Mouse (Mus musculus) forebrain, embryonic 14.5 days (tissue): ENCODE results near the gene Cep41. TPM values are rescaled to one million over a fixed set of nuclear protein-coding genes. Genes with fewer than 3 reads are reported as not detected.
A peak's percentile ranks its signal among the peaks of the same experiment; 100 is the strongest.

Experiments
- ATAC-seq: fragments of 200-750 bp; cut with Nextera tagmentation; 2 replicates; pipeline ENCODE4 v1.8.0; 2017; ENCODE audit warnings: mild to moderate bottlenecking, moderate library complexity
- DNase-seq: peaks from one replicate; pipeline ENCODE4 v3.0.0-alpha.2; 2015; ENCODE audit warnings: low spot score
- H3K27ac ChIP-seq: fragments of 300-500 bp; sonication (generic); 2 replicates; pipeline ENCODE4 v1.5.1; 2014; ENCODE audit warnings: low read depth, mild to moderate bottlenecking, control low read depth, low read length, moderate library complexity
- H3K27me3 ChIP-seq: fragments of 300-500 bp; sonication (generic); replicated peaks from 2 replicates; pipeline ENCODE4 v1.6.1; 2014; ENCODE audit warnings: low read length, control low read depth, mixed read lengths; ENCODE audit not compliant: control insufficient read depth, insufficient read depth
- H3K36me3 ChIP-seq: fragments of 300-500 bp; sonication (generic); 2 replicates; pipeline ENCODE4 v1.6.1; 2014; ENCODE audit warnings: low read length, control low read depth; ENCODE audit not compliant: control insufficient read depth, insufficient read depth
- H3K4me1 ChIP-seq: fragments of 300-500 bp; sonication (generic); 2 replicates; pipeline ENCODE4 v1.6.1; 2014; ENCODE audit warnings: antibody characterized with exemption, low read length, control low read depth; ENCODE audit not compliant: control insufficient read depth, insufficient read depth
- H3K4me2 ChIP-seq: fragments of 300-500 bp; sonication (generic); 2 replicates; pipeline ENCODE4 v1.6.1; 2014; ENCODE audit warnings: mild to moderate bottlenecking, control low read depth, low read length
- H3K4me3 ChIP-seq: fragments of 300-500 bp; sonication (generic); 2 replicates; pipeline ENCODE4 v1.5.1; 2014; ENCODE audit warnings: low read depth, low read length, control low read depth
- H3K9ac ChIP-seq: fragments of 300-500 bp; sonication (generic); 2 replicates; pipeline ENCODE4 v1.6.1; 2014; ENCODE audit warnings: mild to moderate bottlenecking, low read length, control low read depth, moderate library complexity
- H3K9me3 ChIP-seq: fragments of 300-500 bp; sonication (generic); replicated peaks from 2 replicates; pipeline ENCODE4 v1.6.1; 2016; ENCODE audit warnings: low read length, control low read depth, mixed read lengths; ENCODE audit not compliant: control insufficient read depth
- WGBS: fragments of 180-500 bp; shearing (Covaris S2); extraction: QIAGEN DNeasy Blood & Tissue Kit; methylation state at CpG from one replicate; pipeline ENCODE4 v1.1.7; 2014; 5-methylcytosine and 5-hydroxymethylcytosine counted together
- polyA plus RNA-seq: library from polyadenylated mRNA; unstranded; fragments of >200 nt; fragmentation: Nextera tagmentation; extraction: Ambion mirVana; gene quantifications from 2 replicates; pipeline ENCODE4 v1.2.1, GENCODE M21; 2014

Cep41 gene
- polyA plus RNA-seq, 1 experiment from 2014 or later, result 16.6 TPM

DNA sequence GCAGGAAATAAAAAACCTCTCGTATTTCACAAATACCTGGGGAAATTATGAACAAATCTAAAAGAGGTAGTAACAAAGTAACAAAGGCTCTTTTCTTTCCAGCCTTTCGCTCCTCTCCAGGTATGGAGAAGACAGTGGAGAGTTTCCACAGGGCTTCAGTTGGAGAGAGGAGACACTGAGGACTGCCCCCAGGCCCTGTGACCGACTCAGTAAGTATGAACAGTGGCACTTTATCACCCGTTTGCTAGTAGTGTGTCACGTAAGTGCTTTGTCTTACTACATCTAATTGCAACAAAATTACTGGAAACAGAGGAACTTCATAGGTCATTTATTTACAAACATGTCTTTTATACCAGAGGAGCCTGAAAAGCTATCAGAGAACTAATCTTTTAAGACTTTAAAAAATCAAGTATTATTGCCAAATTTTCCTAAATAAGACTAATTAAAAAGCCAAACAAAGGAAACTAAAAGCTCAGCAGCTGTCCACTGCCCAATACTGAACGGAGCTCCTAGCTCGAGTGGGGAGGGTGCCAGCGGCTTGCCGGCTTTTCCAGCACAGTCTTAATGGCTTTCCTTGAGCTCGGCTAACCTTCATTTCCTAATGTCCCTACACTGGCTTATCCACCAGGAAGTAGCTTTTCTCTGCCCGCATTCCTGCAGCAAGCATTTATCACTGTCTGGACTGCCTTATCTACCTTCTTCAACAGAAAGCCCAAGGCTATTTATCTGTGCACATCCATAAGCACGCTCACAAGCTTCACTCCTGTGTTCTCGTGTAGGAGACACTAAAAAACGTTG, 19.6 kb downstream of the Cep41 start:
- DNase-seq (peak; percentile 81), ATAC-seq (peak; percentile 71)
- Histone ChIP-seq H3K4me3 (no peak overlapping the region), H3K36me3 (no peaks in the 10 kb centered on the region), H3K9me3 (no peaks in the 10 kb centered on the region), H3K27me3 (no peaks in the 10 kb centered on the region), H3K27ac (peak overlapping the region; percentile 88), H3K4me2 (peak overlapping the region; percentile 33), H3K9ac (0 out of 2 replicates have a peak overlapping the region, but pooled peaks have one; percentile 33), H3K4me1 (peaks cover 32% of the 10 kb centered on the region)
- 10% methylated on average over 14 of the region's 14 CpGs for WGBS

DNA sequence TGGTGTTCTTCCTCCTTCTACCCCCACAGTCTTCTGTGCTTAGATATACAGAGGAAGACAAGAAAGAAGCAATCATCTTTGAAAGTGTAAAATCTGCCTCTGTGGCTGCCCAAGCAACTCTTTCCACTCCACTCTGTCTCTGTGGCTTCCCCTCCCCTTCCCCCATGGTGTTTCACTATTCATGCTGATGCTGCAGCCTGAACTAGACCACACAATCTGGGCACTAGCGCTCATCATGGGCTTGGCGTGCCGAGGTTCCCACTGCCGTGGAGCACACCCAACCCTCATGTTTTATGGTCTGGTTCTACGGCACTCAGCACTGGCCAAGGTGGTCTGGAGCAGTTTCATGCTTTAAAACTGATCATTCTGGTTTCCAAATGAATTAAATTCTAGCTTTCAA, 21.9 kb downstream of the Cep41 start:
- no peak overlapping the region for H3K9ac ChIP-seq
- WGBS, result 69% methylated on average over 5 of the region's 5 CpGs
- no peaks in the 10 kb centered on the region for H3K9me3 ChIP-seq
- ATAC-seq (no peak), DNase-seq (no peak)
- H3K4me3 ChIP-seq, result no peak overlapping the region
- peaks cover 28% of the 10 kb centered on the region for H3K4me1 ChIP-seq
- H3K27me3 ChIP-seq, result no peaks in the 10 kb centered on the region
- H3K36me3 ChIP-seq, result no peaks in the 10 kb centered on the region
- no peak overlapping the region for H3K4me2 ChIP-seq
- H3K27ac ChIP-seq, result no peak overlapping the region

DNA sequence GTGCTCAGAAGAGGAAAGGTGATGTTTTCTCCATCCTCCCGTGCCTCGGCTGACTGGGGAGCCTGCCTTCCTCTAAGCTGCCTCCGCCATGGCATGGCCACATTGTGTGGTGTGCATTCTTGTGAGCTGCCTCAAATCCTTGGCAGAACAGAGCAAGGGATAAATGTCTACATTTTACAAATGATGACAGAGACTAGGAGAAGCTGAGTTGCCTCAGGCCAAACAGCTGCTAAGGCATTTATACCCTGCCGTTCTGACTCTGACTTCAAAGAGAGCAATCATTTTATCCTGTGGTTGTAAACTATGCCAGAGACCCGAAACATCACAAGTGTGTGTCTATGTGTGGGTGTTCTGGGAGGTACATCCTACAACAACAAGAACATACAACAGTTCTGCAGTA, 26.0 kb downstream of the Cep41 start:
- WGBS, result 42% methylated on average over 5 of the region's 5 CpGs
- peaks cover 13% of the 10 kb centered on the region for H3K4me1 ChIP-seq
- no peak overlapping the region for H3K4me2 ChIP-seq
- H3K36me3 ChIP-seq, result no peaks in the 10 kb centered on the region
- DNase-seq, result no peak
- H3K27ac ChIP-seq, result no peak overlapping the region
- H3K9me3 ChIP-seq, result no peaks in the 10 kb centered on the region
- no peak overlapping the region for H3K4me3 ChIP-seq
- H3K9ac ChIP-seq, result no peak overlapping the region
- H3K27me3 ChIP-seq, result no peaks in the 10 kb centered on the region
- ATAC-seq, result no peak

DNA sequence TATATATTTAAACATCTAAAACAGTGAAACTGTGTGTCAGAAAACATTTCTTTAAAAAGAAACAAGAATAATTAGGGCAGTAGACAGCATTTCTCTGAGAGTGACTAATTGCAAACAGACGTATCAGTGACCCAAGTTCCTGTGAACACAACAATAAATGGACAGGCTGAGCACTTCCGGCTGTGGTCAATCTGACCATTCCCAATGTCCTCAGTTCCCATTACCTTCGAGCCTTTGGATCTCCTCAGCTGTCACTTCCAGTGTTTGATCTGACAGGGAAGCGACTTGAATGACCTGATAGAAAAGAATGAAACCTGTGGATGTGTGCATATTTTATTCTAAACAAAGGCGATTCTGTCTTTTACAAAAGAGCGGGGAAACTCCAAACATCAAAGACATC, 27.5 kb downstream of the Cep41 start:
- DNase-seq, result no peak
- Histone ChIP-seq H3K27ac (no peak overlapping the region), H3K4me3 (no peak overlapping the region), H3K4me2 (no peak overlapping the region), H3K9me3 (no peaks in the 10 kb centered on the region), H3K27me3 (no peaks in the 10 kb centered on the region), H3K4me1 (peaks cover 10% of the 10 kb centered on the region), H3K36me3 (no peaks in the 10 kb centered on the region), H3K9ac (no peak overlapping the region)
- 43% methylated on average over 6 of the region's 6 CpGs for WGBS
- ATAC-seq, result no peak

DNA sequence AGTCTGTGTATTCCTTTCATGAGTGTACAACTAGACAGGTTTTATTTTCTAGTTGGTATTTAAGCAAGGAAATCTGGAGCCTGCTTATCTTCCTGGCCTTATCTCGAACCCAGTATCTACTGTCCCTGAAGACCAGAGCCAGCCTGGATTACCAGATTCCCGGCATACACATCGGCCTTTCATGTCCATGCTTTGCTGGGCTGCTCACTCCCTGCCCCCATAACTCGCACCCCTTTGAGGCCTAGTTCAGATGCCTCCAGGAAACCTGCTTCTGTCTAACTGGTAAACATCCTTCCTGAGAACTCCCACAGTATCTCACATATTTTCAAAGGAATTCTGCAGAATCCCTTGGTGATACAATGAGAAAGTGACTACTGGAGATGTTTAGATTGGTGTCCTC, 28.3 kb downstream of the Cep41 start:
- Histone ChIP-seq H3K9ac (no peak overlapping the region), H3K36me3 (no peaks in the 10 kb centered on the region), H3K9me3 (no peaks in the 10 kb centered on the region), H3K4me3 (no peak overlapping the region), H3K27ac (no peak overlapping the region), H3K27me3 (no peaks in the 10 kb centered on the region), H3K4me1 (peaks cover 10% of the 10 kb centered on the region), H3K4me2 (no peak overlapping the region)
- DNase-seq (no peak), ATAC-seq (no peak)
- 63% methylated on average over 4 of the region's 4 CpGs for WGBS

DNA sequence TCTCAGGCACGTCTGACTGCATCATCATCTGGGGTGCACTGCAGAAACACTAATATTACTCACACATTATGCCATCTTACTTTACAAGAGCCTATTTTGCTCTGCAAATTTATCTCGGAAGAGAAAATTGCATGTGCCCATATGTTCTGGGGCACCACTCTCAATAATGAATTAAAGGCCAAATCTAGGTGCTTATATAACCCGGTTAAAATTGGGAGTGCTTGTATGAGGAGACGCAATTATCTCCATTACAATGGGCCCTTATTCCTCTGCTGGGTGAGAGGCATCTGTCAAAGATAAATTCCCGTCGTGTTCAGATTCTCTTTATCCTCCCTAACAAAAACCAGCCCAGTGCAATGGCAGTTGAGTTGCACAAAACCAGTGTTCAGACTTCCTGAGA, 28.8 kb downstream of the Cep41 start:
- Histone ChIP-seq H3K9me3 (no peaks in the 10 kb centered on the region), H3K9ac (no peak overlapping the region), H3K27me3 (no peaks in the 10 kb centered on the region), H3K27ac (0 out of 2 replicates have a peak overlapping the region, but pooled peaks have one; percentile 5), H3K4me2 (no peak overlapping the region), H3K4me3 (no peak overlapping the region), H3K4me1 (peaks cover 10% of the 10 kb centered on the region), H3K36me3 (no peaks in the 10 kb centered on the region)
- no peak for DNase-seq
- 20% methylated on average over 6 of the region's 6 CpGs for WGBS
- 0 out of 2 replicates have a peak, but pooled peaks have one; percentile 26 for ATAC-seq

DNA sequence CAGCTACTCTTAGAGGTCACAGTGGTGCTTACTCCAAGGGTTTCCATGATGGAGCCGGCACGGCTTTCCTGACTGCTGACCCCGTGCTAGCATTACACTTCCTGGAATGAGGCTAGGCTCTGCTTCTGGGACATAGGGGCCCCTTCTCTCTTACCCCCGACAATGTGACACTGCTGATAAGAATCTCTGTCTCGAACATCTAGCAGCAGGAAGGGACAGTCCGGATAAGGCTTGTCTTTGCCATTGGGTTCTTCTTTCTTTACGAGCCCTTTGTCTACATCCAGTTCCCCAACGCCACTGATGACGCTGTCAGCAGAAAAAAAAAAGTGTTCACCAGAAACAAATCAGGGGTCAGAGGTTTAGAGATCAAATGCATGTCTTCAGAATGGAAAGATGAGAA, 34.9 kb downstream of the Cep41 start:
- no peaks in the 10 kb centered on the region for H3K36me3 ChIP-seq
- no peak overlapping the region for H3K27ac ChIP-seq
- H3K9ac ChIP-seq, result no peak overlapping the region
- ATAC-seq, result no peak
- WGBS, result 87% methylated on average over 9 of the region's 9 CpGs
- H3K27me3 ChIP-seq, result no peaks in the 10 kb centered on the region
- no peak for DNase-seq
- H3K4me2 ChIP-seq, result no peak overlapping the region
- no peak overlapping the region for H3K4me3 ChIP-seq
- peaks cover 23% of the 10 kb centered on the region for H3K4me1 ChIP-seq
- H3K9me3 ChIP-seq, result no peaks in the 10 kb centered on the region

DNA sequence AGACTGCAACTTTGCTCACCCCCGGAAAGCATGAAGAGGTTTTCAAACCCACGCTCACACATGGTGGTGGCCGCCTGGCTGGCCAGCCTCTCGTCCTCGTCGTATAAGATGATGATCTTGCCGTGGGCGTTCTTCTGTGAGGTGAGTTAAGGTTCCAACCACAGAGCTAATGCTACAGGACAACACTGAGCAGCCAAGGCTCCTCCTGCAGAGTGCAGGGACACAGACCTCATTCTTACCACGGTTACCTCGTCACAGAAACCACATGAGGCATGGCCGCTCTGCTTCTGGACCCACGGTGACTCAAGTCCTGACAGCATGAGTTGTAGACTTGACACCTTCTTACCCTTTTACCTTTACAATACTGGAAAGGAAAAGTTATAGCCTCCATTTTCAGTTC, 36.3 kb downstream of the Cep41 start:
- no peak for DNase-seq

DNA sequence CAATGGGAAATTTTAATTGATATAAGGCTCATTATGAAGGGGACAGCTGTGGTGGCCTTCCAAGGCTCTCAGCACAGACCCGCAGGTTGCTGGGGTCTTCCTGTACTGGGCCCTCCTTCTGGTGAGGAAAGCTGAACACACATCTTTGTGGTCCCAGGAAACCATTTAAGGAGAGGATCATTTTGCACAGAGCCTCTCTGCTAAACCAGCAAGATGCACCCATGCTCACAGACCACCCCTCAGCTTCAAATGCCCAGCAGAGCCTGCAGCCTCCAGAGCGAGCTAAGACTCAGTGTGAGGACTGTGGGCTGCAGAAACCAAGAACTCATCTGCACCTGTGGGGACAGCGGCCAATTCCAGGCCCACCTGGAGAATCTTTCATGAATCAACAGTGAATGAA, 38.6 kb downstream of the Cep41 start:
- peak overlapping the region; percentile 38 for H3K9ac ChIP-seq
- no peaks in the 10 kb centered on the region for H3K27me3 ChIP-seq
- DNase-seq (no peak), ATAC-seq (peak; percentile 42)
- WGBS, result 41% methylated on average over 3 of the region's 3 CpGs
- H3K36me3 ChIP-seq, result no peaks in the 10 kb centered on the region
- H3K4me1 ChIP-seq, result peaks cover 38% of the 10 kb centered on the region
- H3K4me3 ChIP-seq, result no peak overlapping the region
- no peaks in the 10 kb centered on the region for H3K9me3 ChIP-seq
- H3K27ac ChIP-seq, result peak overlapping the region; percentile 83
- H3K4me2 ChIP-seq, result no peak overlapping the region

More for the DNA sequence above, 36.3 kb downstream of the Cep41 start:
- no peak overlapping the region for H3K4me2 ChIP-seq
- H3K27ac ChIP-seq, result no peak overlapping the region
- no peak overlapping the region for H3K9ac ChIP-seq
- H3K27me3 ChIP-seq, result no peaks in the 10 kb centered on the region
- no peak overlapping the region for H3K4me3 ChIP-seq
- 97% methylated on average over 12 of the region's 12 CpGs for WGBS
- H3K9me3 ChIP-seq, result no peaks in the 10 kb centered on the region
- H3K36me3 ChIP-seq, result no peaks in the 10 kb centered on the region
- peaks cover 36% of the 10 kb centered on the region for H3K4me1 ChIP-seq
- ATAC-seq, result no peak
